In the genomic region with DNA sequence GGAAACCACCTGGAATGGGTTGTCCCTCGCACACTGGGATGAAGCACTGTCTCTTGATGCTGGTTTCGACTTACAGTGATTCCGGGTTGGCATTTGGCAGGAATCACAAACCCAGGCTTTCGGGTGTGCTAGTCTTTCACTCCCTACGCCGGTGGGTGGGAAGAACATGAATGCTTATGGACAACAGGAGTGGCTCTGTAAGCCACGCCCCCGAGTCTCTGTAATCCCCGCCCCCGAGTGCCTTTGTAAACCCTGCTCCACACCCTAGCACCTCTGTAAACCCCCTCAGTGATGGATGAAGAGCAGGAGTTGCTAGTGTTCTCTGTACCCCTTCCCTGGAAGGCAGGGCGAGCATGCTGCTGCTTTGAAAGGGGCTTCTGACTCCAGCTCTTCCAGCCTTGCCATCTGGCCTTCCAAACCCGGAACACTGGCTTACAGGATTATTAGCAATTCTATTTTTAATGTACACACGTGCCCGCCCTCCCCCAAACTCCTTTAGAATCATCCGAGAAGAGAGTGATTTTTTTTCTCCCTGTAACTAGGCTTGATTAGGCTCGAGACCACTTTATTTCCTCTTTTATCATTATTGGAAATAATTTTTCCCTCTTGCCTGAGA, we compare ENCODE assay signal across 36 mouse cellular contexts.
A peak's percentile ranks its signal among the peaks of the same experiment; 100 is the strongest.
DNase-seq lines count a peak whose midpoint lies in the region; ATAC-seq and TF ChIP-seq lines count a peak whose summit lies in the region.
"Had no signal": no experiment of that assay in that cellular context is flagged by ENCODE, and none has a peak within 500 bp of the region (broad histone marks: within the 10 kb centered on the region; RNA-seq: fewer than 3 reads in every experiment).

No protein-coding gene starts in this region.

- H3K4me3 ChIP-seq in embryonic facial prominence, embryonic 14.5 days (ENCODE audit: low read depth, low read length) = no peak overlapping the region
- no peak overlapping the region for H3K4me3 ChIP-seq in embryonic facial prominence, embryonic 10.5 days
- H3K4me3 ChIP-seq in layer of hippocampus, adult 2 months = no peak overlapping the region
- H3K4me3 ChIP-seq: embryonic facial prominence, embryonic 13.5 days; erythroblast, embryonic 14.5 days; heart, embryonic 10.5 days; heart, embryonic 15.5 days; hindbrain, embryonic 13.5 days; limb, embryonic 13.5 days; liver, embryonic 12.5 days had no signal

- 53% methylated on average over 15 of the region's 16 CpGs for WGBS in embryonic facial prominence, embryonic 14.5 days
- 73% methylated on average over 16 of the region's 16 CpGs for WGBS in embryonic facial prominence, embryonic 10.5 days

- no peak overlapping the region for H3K4me2 ChIP-seq in embryonic facial prominence, embryonic 14.5 days (ENCODE audit: low read depth, low read length)
- H3K4me2 ChIP-seq: embryonic facial prominence, embryonic 13.5 days; heart, embryonic 15.5 days; hindbrain, embryonic 13.5 days; limb, embryonic 13.5 days; liver, embryonic 12.5 days; midbrain, embryonic 11.5 days had no signal

- no peak overlapping the region for H3K9ac ChIP-seq in embryonic facial prominence, embryonic 14.5 days (ENCODE audit: low read depth, low read length)
- H3K9ac ChIP-seq: embryonic facial prominence, embryonic 13.5 days; heart, embryonic 15.5 days; hindbrain, embryonic 13.5 days; limb, embryonic 13.5 days; liver, embryonic 12.5 days; liver, postnatal 0 days had no signal

- DNase-seq in embryonic facial prominence, embryonic 14.5 days (ENCODE audit: low spot score) = peak; percentile 44
- DNase-seq in embryonic facial prominence, embryonic 10.5 days (ENCODE audit: low spot score) = no peak
- DNase-seq in layer of hippocampus, adult 2 months (ENCODE audit: low spot score in 2 of 2) = no peak
- no peak for DNase-seq in layer of hippocampus, adult 8-10 months (ENCODE audit: low spot score in 2 of 2)
- peak; percentile 58 for DNase-seq in ES-CJ7 (ENCODE audit: low read depth, low spot score)
- peak; percentile 43 for DNase-seq in brain, adult 2 months (ENCODE audit: low read depth, low spot score)
- DNase-seq in urinary bladder, postnatal 4 days (ENCODE audit: low spot score in 2 of 2) = no peak
- no peak for DNase-seq in adrenal gland, postnatal 10 days
- DNase-seq: adrenal gland, adult 2 months; cerebellum, adult 11-12 months; cerebellum, adult 9-11 months; embryo, embryonic 11 days; gastrocnemius, postnatal 14 days; heart, adult 11 months; heart, postnatal 36 days; kidney, adult 8-10 months; kidney, postnatal 4 days; liver, postnatal 0 days; lung, postnatal 36 days; right cerebral cortex, adult 18-20 months; spleen, adult 18-20 months; thymus, adult 2 months had no signal

- H3K27ac ChIP-seq in embryonic facial prominence, embryonic 14.5 days (replicated peaks; ENCODE audit: low read depth, low read length) = no peak overlapping the region
- no peak overlapping the region for H3K27ac ChIP-seq in embryonic facial prominence, embryonic 10.5 days (replicated peaks)
- peak overlapping the region; percentile 68 for H3K27ac ChIP-seq in layer of hippocampus, adult 2 months
- H3K27ac ChIP-seq: embryonic facial prominence, embryonic 13.5 days; heart, embryonic 10.5 days; heart, embryonic 15.5 days; hindbrain, embryonic 13.5 days; kidney, postnatal 0 days; limb, embryonic 13.5 days; liver, embryonic 12.5 days had no signal

- no peaks in the 10 kb centered on the region for H3K27me3 ChIP-seq in embryonic facial prominence, embryonic 14.5 days (replicated peaks; ENCODE audit: control insufficient read depth, insufficient read depth, low read length)
- H3K27me3 ChIP-seq in embryonic facial prominence, embryonic 10.5 days (replicated peaks; ENCODE audit: low read depth, poor library complexity, severe bottlenecking) = no peaks in the 10 kb centered on the region
- H3K27me3 ChIP-seq: CH12.LX; embryonic facial prominence, embryonic 13.5 days; heart, embryonic 15.5 days; hindbrain, embryonic 13.5 days; limb, embryonic 13.5 days; liver, embryonic 12.5 days; Patski had no signal

- H3K4me1 ChIP-seq in embryonic facial prominence, embryonic 14.5 days (ENCODE audit: control insufficient read depth, insufficient read depth, low read length) = no peaks in the 10 kb centered on the region
- no peaks in the 10 kb centered on the region for H3K4me1 ChIP-seq in embryonic facial prominence, embryonic 10.5 days
- H3K4me1 ChIP-seq: embryonic facial prominence, embryonic 13.5 days; heart, embryonic 10.5 days; heart, embryonic 15.5 days; hindbrain, embryonic 13.5 days; limb, embryonic 13.5 days; liver, embryonic 12.5 days had no signal

- no peak for TF ChIP-seq CTCF in layer of hippocampus, adult 2 months (conservative IDR thresholded peaks at IDR 0.05)

- peaks cover 4% of the 10 kb centered on the region; the same call in 1 of the 2 replicates for H3K9me3 ChIP-seq in embryonic facial prominence, embryonic 14.5 days (ENCODE audit: control insufficient read depth, low read length)
- no peaks in the 10 kb centered on the region for H3K9me3 ChIP-seq in embryonic facial prominence, embryonic 10.5 days
- H3K9me3 ChIP-seq: heart, embryonic 10.5 days; heart, embryonic 15.5 days; hindbrain, embryonic 13.5 days; limb, embryonic 13.5 days had no signal

- no peaks in the 10 kb centered on the region for H3K36me3 ChIP-seq in embryonic facial prominence, embryonic 14.5 days (ENCODE audit: control insufficient read depth, insufficient read depth, low read length)
- H3K36me3 ChIP-seq in embryonic facial prominence, embryonic 10.5 days (replicated peaks) = no peaks in the 10 kb centered on the region
- H3K36me3 ChIP-seq: embryonic facial prominence, embryonic 13.5 days; heart, embryonic 10.5 days; heart, embryonic 15.5 days; hindbrain, embryonic 13.5 days; limb, embryonic 13.5 days; liver, embryonic 12.5 days had no signal

- ATAC-seq in embryonic facial prominence, embryonic 14.5 days (ENCODE audit: low read depth) = peak; percentile 22; the same call in 1 of the 2 replicates
- ATAC-seq: activated CD4-positive, CD25-positive, alpha-beta regulatory T cell, adult 4 months; intestine, embryonic 16.5 days; liver, embryonic 12.5 days; liver, postnatal 0 days; midbrain, embryonic 16.5 days; Patski had no signal

Comparison
In these comparisons a context has a peak if more than half of its experiments do, and no peak if none do; other contexts are left out.
1. DNase-seq: peak in embryonic facial prominence, embryonic 14.5 days (single experiment), ES-CJ7 (single experiment) and brain, adult 2 months (single experiment); none in embryonic facial prominence, embryonic 10.5 days (single experiment), layer of hippocampus, adult 2 months (0 of 2), layer of hippocampus, adult 8-10 months (0 of 2), urinary bladder, postnatal 4 days (0 of 2) and adrenal gland, postnatal 10 days (single experiment).